Mouse (Mus musculus): Measurements from ENCODE around the gene Coa6. TPM values are rescaled to one million over a fixed set of nuclear protein-coding genes. Genes with fewer than 3 reads are reported as not detected.
A peak's percentile ranks its signal among the peaks of the same experiment; 100 is the strongest.

The Coa6 gene
- polyA plus RNA-seq, 1 experiment from 2014 or later, result 52.7 TPM

- Histone ChIP-seq H3K9ac (ENCODE audit: low read length) (no peak overlapping the region), H3K27me3 (ENCODE audit: control insufficient read depth, insufficient read depth, low read length) (no peaks in the 10 kb centered on the region), H3K9me3 (ENCODE audit: control insufficient read depth, low read length) (no peaks in the 10 kb centered on the region), H3K36me3 (ENCODE audit: control insufficient read depth, insufficient read depth, low read length) (peaks cover 10% of the 10 kb centered on the region), H3K4me2 (ENCODE audit: low read depth, severe bottlenecking) (no peak overlapping the region), H3K4me1 (ENCODE audit: control insufficient read depth, insufficient read depth, low read length) (no peaks in the 10 kb centered on the region), H3K4me3 (ENCODE audit: low read depth, low read length) (no peak overlapping the region), H3K27ac (replicated peaks; ENCODE audit: low read depth, low read length) (no peak overlapping the region)
- WGBS, result 89% methylated on average over 7 of the region's 7 CpGs
- ATAC-seq (ENCODE audit: insufficient number of reproducible peaks, low FRiP score, low TSS enrichment, low read depth) (no peak), DNase-seq (ENCODE audit: low spot score) (no peak)
Observed at GRCm38 (mm10) chr8:126433827-126434226, 11.5 kb downstream of the Coa6 start.

GRCm38 (mm10) chr8:126438937-126439336 is 16.6 kb downstream of the Coa6 start:
- H3K4me2 ChIP-seq (ENCODE audit: low read depth, severe bottlenecking), result no peak overlapping the region
- H3K36me3 ChIP-seq (ENCODE audit: control insufficient read depth, insufficient read depth, low read length), result peaks cover 4% of the 10 kb centered on the region; the same call in 1 of the 2 replicates
- no peaks in the 10 kb centered on the region for H3K9me3 ChIP-seq (ENCODE audit: control insufficient read depth, low read length)
- ATAC-seq (ENCODE audit: insufficient number of reproducible peaks, low FRiP score, low TSS enrichment, low read depth), result no peak
- H3K4me1 ChIP-seq (ENCODE audit: control insufficient read depth, insufficient read depth, low read length), result no peaks in the 10 kb centered on the region
- no peak overlapping the region for H3K9ac ChIP-seq (ENCODE audit: low read length)
- DNase-seq (ENCODE audit: low spot score), result no peak
- 60% methylated on average over 2 of the region's 2 CpGs for WGBS
- H3K27me3 ChIP-seq (ENCODE audit: control insufficient read depth, insufficient read depth, low read length), result no peaks in the 10 kb centered on the region
- H3K27ac ChIP-seq (replicated peaks; ENCODE audit: low read depth, low read length), result no peak overlapping the region
- H3K4me3 ChIP-seq (ENCODE audit: low read depth, low read length), result no peak overlapping the region

- ATAC-seq (ENCODE audit: insufficient number of reproducible peaks, low FRiP score, low TSS enrichment, low read depth) (no peak), DNase-seq (ENCODE audit: low spot score) (no peak)
- no peak overlapping the region for H3K9ac ChIP-seq (ENCODE audit: low read length)
- no peak overlapping the region for H3K4me2 ChIP-seq (ENCODE audit: low read depth, severe bottlenecking)
- no peaks in the 10 kb centered on the region for H3K27me3 ChIP-seq (ENCODE audit: control insufficient read depth, insufficient read depth, low read length)
- no peak overlapping the region for H3K4me3 ChIP-seq (ENCODE audit: low read depth, low read length)
- H3K9me3 ChIP-seq (ENCODE audit: control insufficient read depth, low read length), result no peaks in the 10 kb centered on the region
- WGBS, result 94% methylated on average over 8 of the region's 8 CpGs
- H3K27ac ChIP-seq (replicated peaks; ENCODE audit: low read depth, low read length), result no peak overlapping the region
- H3K4me1 ChIP-seq (ENCODE audit: control insufficient read depth, insufficient read depth, low read length), result no peaks in the 10 kb centered on the region
- H3K36me3 ChIP-seq (ENCODE audit: control insufficient read depth, insufficient read depth, low read length), result peaks cover 9% of the 10 kb centered on the region
Observed at GRCm38 (mm10) chr8:126451158-126451557, 28.8 kb downstream of the Coa6 start.

GRCm38 (mm10) chr8:126455383-126455782 is 33.1 kb downstream of the Coa6 start:
- Histone ChIP-seq H3K9me3 (ENCODE audit: control insufficient read depth, low read length) (no peaks in the 10 kb centered on the region), H3K27ac (replicated peaks; ENCODE audit: low read depth, low read length) (no peak overlapping the region), H3K27me3 (ENCODE audit: control insufficient read depth, insufficient read depth, low read length) (no peaks in the 10 kb centered on the region), H3K4me1 (ENCODE audit: control insufficient read depth, insufficient read depth, low read length) (no peaks in the 10 kb centered on the region), H3K36me3 (ENCODE audit: control insufficient read depth, insufficient read depth, low read length) (peaks cover 3% of the 10 kb centered on the region; the same call in 1 of the 2 replicates), H3K9ac (ENCODE audit: low read length) (no peak overlapping the region), H3K4me3 (ENCODE audit: low read depth, low read length) (no peak overlapping the region), H3K4me2 (ENCODE audit: low read depth, severe bottlenecking) (no peak overlapping the region)
- no peak for ATAC-seq (ENCODE audit: insufficient number of reproducible peaks, low FRiP score, low TSS enrichment, low read depth)
- 82% methylated on average over 7 of the region's 7 CpGs for WGBS
- DNase-seq (ENCODE audit: low spot score), result peak; percentile 33

GRCm38 (mm10) chr8:126460274-126460673 is 38.0 kb downstream of the Coa6 start:
- Histone ChIP-seq H3K9me3 (ENCODE audit: control insufficient read depth, low read length) (no peaks in the 10 kb centered on the region), H3K36me3 (ENCODE audit: control insufficient read depth, insufficient read depth, low read length) (peaks cover 5% of the 10 kb centered on the region; the same call in 1 of the 2 replicates), H3K27me3 (ENCODE audit: control insufficient read depth, insufficient read depth, low read length) (no peaks in the 10 kb centered on the region), H3K4me1 (ENCODE audit: control insufficient read depth, insufficient read depth, low read length) (no peaks in the 10 kb centered on the region), H3K4me3 (ENCODE audit: low read depth, low read length) (no peak overlapping the region), H3K27ac (replicated peaks; ENCODE audit: low read depth, low read length) (no peak overlapping the region), H3K4me2 (ENCODE audit: low read depth, severe bottlenecking) (no peak overlapping the region), H3K9ac (ENCODE audit: low read length) (no peak overlapping the region)
- WGBS, result 64% methylated on average over 3 of the region's 3 CpGs
- ATAC-seq (ENCODE audit: insufficient number of reproducible peaks, low FRiP score, low TSS enrichment, low read depth) (no peak), DNase-seq (ENCODE audit: low spot score) (peak; percentile 37)

- Histone ChIP-seq H3K4me3 (ENCODE audit: low read depth, low read length) (no peak overlapping the region), H3K9ac (ENCODE audit: low read length) (no peak overlapping the region), H3K4me2 (ENCODE audit: low read depth, severe bottlenecking) (no peak overlapping the region), H3K27ac (replicated peaks; ENCODE audit: low read depth, low read length) (no peak overlapping the region), H3K4me1 (ENCODE audit: control insufficient read depth, insufficient read depth, low read length) (no peaks in the 10 kb centered on the region), H3K9me3 (ENCODE audit: control insufficient read depth, low read length) (no peaks in the 10 kb centered on the region), H3K27me3 (ENCODE audit: control insufficient read depth, insufficient read depth, low read length) (no peaks in the 10 kb centered on the region), H3K36me3 (ENCODE audit: control insufficient read depth, insufficient read depth, low read length) (peaks cover 9% of the 10 kb centered on the region; the same call in 1 of the 2 replicates)
- no peak for DNase-seq (ENCODE audit: low spot score)
- no peak for ATAC-seq (ENCODE audit: insufficient number of reproducible peaks, low FRiP score, low TSS enrichment, low read depth)
- 82% methylated on average over 7 of the region's 7 CpGs for WGBS
Observed at GRCm38 (mm10) chr8:126461735-126462134, 39.4 kb downstream of the Coa6 start.

GRCm38 (mm10) chr8:126464071-126464470 is 41.8 kb downstream of the Coa6 start:
- no peak overlapping the region for H3K27ac ChIP-seq (replicated peaks; ENCODE audit: low read depth, low read length)
- H3K9ac ChIP-seq (ENCODE audit: low read length), result no peak overlapping the region
- no peaks in the 10 kb centered on the region for H3K27me3 ChIP-seq (ENCODE audit: control insufficient read depth, insufficient read depth, low read length)
- H3K4me3 ChIP-seq (ENCODE audit: low read depth, low read length), result no peak overlapping the region
- no peaks in the 10 kb centered on the region for H3K4me1 ChIP-seq (ENCODE audit: control insufficient read depth, insufficient read depth, low read length)
- no peak overlapping the region for H3K4me2 ChIP-seq (ENCODE audit: low read depth, severe bottlenecking)
- DNase-seq (ENCODE audit: low spot score) (no peak), ATAC-seq (ENCODE audit: insufficient number of reproducible peaks, low FRiP score, low TSS enrichment, low read depth) (no peak)
- no peaks in the 10 kb centered on the region for H3K9me3 ChIP-seq (ENCODE audit: control insufficient read depth, low read length)
- peaks cover 9% of the 10 kb centered on the region; the same call in 1 of the 2 replicates for H3K36me3 ChIP-seq (ENCODE audit: control insufficient read depth, insufficient read depth, low read length)
- 85% methylated on average over 7 of the region's 7 CpGs for WGBS

GRCm38 (mm10) chr8:126473802-126474298 is 51.5 kb downstream of the Coa6 start:
- H3K4me3 ChIP-seq (ENCODE audit: low read depth, low read length), result peak overlapping the region; percentile 85
- 0 out of 2 replicates have a peak, but pooled peaks cover 6% of the 10 kb centered on the region for H3K36me3 ChIP-seq (ENCODE audit: control insufficient read depth, insufficient read depth, low read length)
- H3K9me3 ChIP-seq (ENCODE audit: control insufficient read depth, low read length), result no peaks in the 10 kb centered on the region
- peak overlapping the region; percentile 76 for H3K4me2 ChIP-seq (ENCODE audit: low read depth, severe bottlenecking)
- H3K4me1 ChIP-seq (ENCODE audit: control insufficient read depth, insufficient read depth, low read length), result peaks cover 8% of the 10 kb centered on the region
- H3K27me3 ChIP-seq (ENCODE audit: control insufficient read depth, insufficient read depth, low read length), result no peaks in the 10 kb centered on the region
- 15% methylated on average over 16 of the region's 16 CpGs for WGBS
- ATAC-seq (ENCODE audit: insufficient number of reproducible peaks, low FRiP score, low TSS enrichment, low read depth) (no peak), DNase-seq (ENCODE audit: low spot score) (no peak)
- no peak overlapping the region for H3K27ac ChIP-seq (replicated peaks; ENCODE audit: low read depth, low read length)
- H3K9ac ChIP-seq (ENCODE audit: low read length), result peak overlapping the region; percentile 78

Measured in limb, embryonic 11.5 days (tissue).